Mouse (Mus musculus) layer of hippocampus, adult 6 months (tissue): ENCODE data around the gene Wnk2. TPM values are rescaled to one million over a fixed set of nuclear protein-coding genes. Genes with fewer than 3 reads are reported as not detected.

ENCODE experiments used
- long read RNA-seq, 2 experiments: library from polyadenylated mRNA; unstranded; transcript quantifications; one replicate each; pipeline ENCODE4 v2.0.0; 2019 to 2020
- polyA plus RNA-seq: library from polyadenylated mRNA; unstranded; fragments of <200 nt; fragmentation: Nextera tagmentation; gene quantifications from 2 replicates; pipeline ENCODE4 v1.2.3, GENCODE M21; 2021

The Wnk2 gene
- 7.6 and 9.5 TPM in 2 replicates for polyA plus RNA-seq
- long read RNA-seq, experiment 1, partial matches to known transcripts, result 12 of 26 reads
- long read RNA-seq, experiment 1, other reads (novel, unspliced or antisense), result 14 of 26 reads
- long read RNA-seq, experiment 2, partial matches to known transcripts, result 40 of 61 reads
- long read RNA-seq, experiment 2, other reads (novel, unspliced or antisense), result 21 of 61 reads

GRCm38 (mm10) chr13:49147858-49148226 is at the start of gene Wnk2:
Wnk2 (minus strand) TSS chr13:49148014.

DNA sequence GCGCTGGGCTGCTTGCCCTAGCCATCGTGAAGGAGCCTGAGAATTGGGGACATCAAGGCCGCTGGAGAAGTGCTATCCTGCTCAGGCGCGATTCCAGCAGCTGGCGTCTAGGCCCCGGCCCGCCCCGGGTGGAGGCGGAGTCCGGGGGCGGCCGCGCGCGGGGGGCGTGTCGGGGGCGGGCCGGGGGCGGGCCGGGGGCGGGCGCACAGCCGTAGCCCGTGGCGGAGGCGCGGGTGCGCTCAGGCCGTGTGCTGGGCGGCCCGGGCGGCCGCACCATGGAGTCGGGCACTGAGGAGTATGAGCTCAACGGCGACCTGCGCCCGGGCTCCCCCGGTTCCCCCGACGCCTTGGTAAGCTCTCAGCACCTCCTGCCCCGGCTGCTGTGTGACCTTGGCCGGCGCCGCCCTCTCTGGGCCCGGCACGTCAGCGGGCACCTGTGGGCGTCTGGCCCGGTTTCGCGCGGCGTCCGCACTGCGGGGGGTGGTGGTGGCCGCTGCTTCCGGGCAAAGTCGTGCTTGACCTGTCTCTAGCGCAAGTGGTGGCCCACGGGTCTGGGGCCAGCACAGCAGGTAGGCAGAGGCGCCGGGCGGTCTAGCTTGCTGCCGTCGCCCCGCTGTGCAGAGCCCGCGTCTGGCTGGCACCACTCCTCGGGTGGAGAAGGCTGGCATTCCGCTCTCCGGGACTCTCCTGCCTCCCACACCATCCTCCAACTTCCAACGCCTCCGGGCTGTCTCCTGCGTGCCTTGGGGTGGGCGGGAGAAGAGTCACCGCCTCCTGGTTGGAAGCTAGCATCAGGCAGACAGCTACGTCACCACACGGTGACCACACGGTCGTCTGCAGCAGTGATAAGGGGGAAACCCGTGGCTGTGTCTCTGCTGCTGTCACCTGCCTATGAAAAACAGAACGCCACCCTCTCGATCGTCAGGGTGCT is 39.7 kb upstream of the Wnk2 start, which contains the start of gene Ninj1:
Gene Ninj1 (plus strand): TSS at position 198 of the 931 bp plus-strand sequence.

Other genes starting within 250 kb of the Wnk2 start
- gene Fam120a, start 180.0 kb downstream of the Wnk2 start, polyA plus RNA-seq, result 21.0 and 25.1 TPM in 2 replicates
- 68.6 and 68.9 TPM in 2 replicates for gene Ninj1, start 39.5 kb upstream of the Wnk2 start, polyA plus RNA-seq
- gene Card19, start 68.0 kb upstream of the Wnk2 start, polyA plus RNA-seq, result 29.1 and 30.3 TPM in 2 replicates
- 2.5 and 3.6 TPM in 2 replicates for gene Susd3, start 100.7 kb upstream of the Wnk2 start, polyA plus RNA-seq
- gene Fgd3, start 172.3 kb upstream of the Wnk2 start, polyA plus RNA-seq, result 0.58 and 0.60 TPM in 2 replicates
- 8.0 and 8.8 TPM in 2 replicates for gene Bicd2, start 193.6 kb upstream of the Wnk2 start, polyA plus RNA-seq